Mouse (Mus musculus) thymus, adult 2 months (tissue): ENCODE measurements around the gene Crtap.

Experiments
- CTCF ChIP-seq: fragments of 200-500 bp; IDR thresholded peaks from 2 replicates; pipeline ENCODE4 v1.5.1; 2012; ENCODE audit warnings: mild to moderate bottlenecking, control low read depth, low read length, moderate library complexity, borderline replicate concordance; ENCODE audit not compliant: control insufficient read depth, poor library complexity, insufficient read depth; ENCODE audit errors: extremely low read depth
- POLR2A ChIP-seq: fragments of 200-500 bp; IDR thresholded peaks from 2 replicates; pipeline ENCODE4 v1.6.1; 2012; ENCODE audit warnings: mild to moderate bottlenecking, low read length, control low read depth, moderate library complexity; ENCODE audit not compliant: control insufficient read depth, poor library complexity, insufficient read depth; ENCODE audit errors: extremely low read depth

DNA sequence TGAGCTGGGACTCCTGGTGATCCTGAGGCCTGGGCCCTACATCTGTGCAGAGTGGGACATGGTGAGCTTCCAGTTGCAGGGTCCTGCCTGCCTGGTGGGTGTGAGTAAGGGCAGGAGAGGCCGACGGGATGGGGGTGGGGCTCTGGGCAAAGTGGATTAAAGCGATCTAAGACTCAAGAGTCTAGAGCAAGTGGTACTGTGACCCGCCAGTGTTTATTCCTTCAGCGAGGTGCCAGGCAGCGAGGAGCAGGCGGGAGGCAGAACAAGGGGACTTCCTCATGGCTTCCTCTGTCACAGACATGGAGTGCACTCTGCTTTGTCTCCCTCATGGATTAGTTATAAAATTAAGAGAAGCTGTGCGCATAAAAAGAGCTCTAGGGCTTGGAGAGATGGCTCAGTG is 30.0 kb upstream of the Crtap start:
- TF ChIP-seq POLR2A: no peak
- TF ChIP-seq CTCF: no peak
